Mouse (Mus musculus) CH12.LX (cell line): ENCODE measurements around the gene Lhfpl3.

Experiments used
- CHD1 ChIP-seq: IDR thresholded peaks from 2 replicates; pipeline ENCODE4 v1.6.1; 2012; ENCODE audit warnings: low read depth, low read length, improper control_type of control experiment, inconsistent platforms
- CTCF ChIP-seq, 2 experiments: IDR thresholded peaks in 1 of 2; conservative IDR thresholded peaks in 1 of 2; 2 replicates each; pipeline ENCODE4 v1.5.1; 2011 to 2012; ENCODE audit warnings: low read depth in 2 of 2, low read length in 2 of 2, improper control_type of control experiment in 1 of 2, inconsistent platforms in 1 of 2, mild to moderate bottlenecking in 1 of 2, moderate library complexity in 1 of 2
- EP300 ChIP-seq: IDR thresholded peaks from 2 replicates; pipeline ENCODE4 v1.6.1; 2011; ENCODE audit warnings: low read length, improper control_type of control experiment
- HCFC1 ChIP-seq: IDR thresholded peaks from 2 replicates; pipeline ENCODE4 v1.6.1; 2012; ENCODE audit warnings: low read depth, mild to moderate bottlenecking, inconsistent platforms, low read length, improper control_type of control experiment
- MAFK ChIP-seq: IDR thresholded peaks from 2 replicates; pipeline ENCODE4 v1.6.1; 2011; ENCODE audit warnings: low read length, improper control_type of control experiment; ENCODE audit not compliant: insufficient replicate concordance
- NRF1 ChIP-seq: IDR thresholded peaks from 2 replicates; pipeline ENCODE4 v1.6.1; 2014; ENCODE audit warnings: low read depth, mild to moderate bottlenecking, inconsistent platforms, low read length, improper control_type of control experiment, moderate library complexity
- PAX5 ChIP-seq: IDR thresholded peaks from 2 replicates; pipeline ENCODE4 v1.6.1; 2012; ENCODE audit warnings: low read length, inconsistent platforms, mixed read lengths
- POLR2A ChIP-seq: IDR thresholded peaks from 2 replicates; pipeline ENCODE4 v1.6.1; 2011; ENCODE audit warnings: low read depth, mild to moderate bottlenecking, improper control_type of control experiment, low read length
- SMC3 ChIP-seq: IDR thresholded peaks from 2 replicates; pipeline ENCODE4 v1.6.1; 2011; ENCODE audit warnings: low read depth, low read length, improper control_type of control experiment
- TBP ChIP-seq: conservative IDR thresholded peaks from 2 replicates; pipeline ENCODE4 v1.6.1; 2011; ENCODE audit warnings: low read depth, low read length, improper control_type of control experiment
- UBTF ChIP-seq: IDR thresholded peaks from 2 replicates; pipeline ENCODE4 v1.6.1; 2012; ENCODE audit warnings: low read depth, mild to moderate bottlenecking, inconsistent platforms, low read length, improper control_type of control experiment, moderate library complexity
- USF2 ChIP-seq: conservative IDR thresholded peaks from 2 replicates; pipeline ENCODE4 v1.6.1; 2011; ENCODE audit warnings: low read depth, low read length, improper control_type of control experiment
- ZKSCAN1 ChIP-seq: IDR thresholded peaks from 2 replicates; pipeline ENCODE4 v1.6.1; 2012; ENCODE audit warnings: low read depth, inconsistent platforms, low read length, improper control_type of control experiment, borderline replicate concordance

DNA sequence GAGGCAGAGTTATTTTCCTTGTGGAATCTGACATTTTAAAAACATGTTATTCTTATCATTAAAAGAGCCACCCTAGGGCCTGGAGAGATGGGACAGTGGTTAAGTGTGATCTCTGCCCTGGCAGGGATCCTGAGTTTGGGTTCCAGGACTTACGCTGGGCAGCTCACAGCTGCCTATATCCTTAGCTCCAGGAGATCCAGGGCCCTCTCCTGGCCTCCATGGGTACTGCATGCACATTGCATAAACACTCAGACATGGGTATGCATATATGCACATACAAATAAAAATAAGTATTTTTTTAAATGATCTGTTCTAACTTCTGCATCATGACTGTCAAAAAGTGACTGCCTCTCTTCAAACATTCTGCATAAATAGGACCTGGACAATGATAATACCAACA is 115.5 kb downstream of the Lhfpl3 start:
- TF ChIP-seq POLR2A (no peak), CTCF (conservative IDR thresholded peaks at IDR 0.05 in 1 of 2, IDR thresholded peaks at IDR 0.05 in 1 of 2; ENCODE audit: low read depth in 2 of 2, low read length in 2 of 2) (peak; percentile 26 to 54; a peak in 3 of 4 replicates), SMC3 (peak; percentile 47), TBP (no peak), USF2 (no peak), CHD1 (no peak), PAX5 (no peak), ZKSCAN1 (no peak), NRF1 (no peak), EP300 (no peak), UBTF (no peak), MAFK (no peak), HCFC1 (no peak)
